Mouse (Mus musculus) limb, embryonic 13.5 days (tissue): ENCODE results near the gene Tmem115. TPM values are rescaled to one million over a fixed set of nuclear protein-coding genes. Genes with fewer than 3 reads are reported as not detected.

Experiments
- ATAC-seq: fragments of 200-750 bp; cut with Nextera tagmentation; 2 replicates; pipeline ENCODE4 v1.8.0; 2017; ENCODE audit warnings: low read depth, moderate number of reproducible peaks, moderate TSS enrichment; ENCODE audit not compliant: low FRiP score
- H3K27ac ChIP-seq: fragments of 300-500 bp; sonication (generic); 2 replicates; pipeline ENCODE4 v1.5.1; 2015; ENCODE audit warnings: inconsistent platforms, mild to moderate bottlenecking, moderate library complexity
- H3K27me3 ChIP-seq: fragments of 300-500 bp; sonication (generic); 2 replicates; pipeline ENCODE4 v1.6.1; 2015; ENCODE audit warnings: mild to moderate bottlenecking, inconsistent platforms
- H3K36me3 ChIP-seq: fragments of 300-500 bp; sonication (generic); 2 replicates; pipeline ENCODE4 v1.6.1; 2015; ENCODE audit warnings: inconsistent platforms, mild to moderate bottlenecking, moderate library complexity
- H3K4me1 ChIP-seq: fragments of 300-500 bp; sonication (generic); 2 replicates; pipeline ENCODE4 v1.6.1; 2015; ENCODE audit warnings: inconsistent platforms
- H3K4me2 ChIP-seq: fragments of 300-500 bp; sonication (generic); replicated peaks from 2 replicates; pipeline ENCODE4 v1.6.1; 2015; ENCODE audit warnings: inconsistent platforms, mild to moderate bottlenecking, moderate library complexity
- H3K4me3 ChIP-seq: fragments of 300-500 bp; sonication (generic); 2 replicates; pipeline ENCODE4 v1.5.1; 2015; ENCODE audit warnings: moderate library complexity, mild to moderate bottlenecking, inconsistent platforms
- H3K9ac ChIP-seq: fragments of 300-500 bp; sonication (generic); 2 replicates; pipeline ENCODE4 v1.6.1; 2015; ENCODE audit warnings: mild to moderate bottlenecking, inconsistent platforms
- H3K9me3 ChIP-seq: fragments of 300-500 bp; sonication (generic); 2 replicates; pipeline ENCODE4 v1.6.1; 2016; ENCODE audit warnings: inconsistent platforms
- WGBS: fragments of 180-500 bp; shearing (Covaris S2); methylation state at CpG from one replicate; pipeline ENCODE4 v1.1.7; 2015; 5-methylcytosine and 5-hydroxymethylcytosine counted together
- polyA plus RNA-seq: library from polyadenylated mRNA; unstranded; fragments of >200 nt; fragmentation: Nextera tagmentation; extraction: Ambion mirVana; gene quantifications from 2 replicates; pipeline ENCODE4 v1.2.1, GENCODE M21; 2015

Tmem115 gene
- polyA plus RNA-seq, 1 experiment from 2014 or later: 47.8 TPM

DNA sequence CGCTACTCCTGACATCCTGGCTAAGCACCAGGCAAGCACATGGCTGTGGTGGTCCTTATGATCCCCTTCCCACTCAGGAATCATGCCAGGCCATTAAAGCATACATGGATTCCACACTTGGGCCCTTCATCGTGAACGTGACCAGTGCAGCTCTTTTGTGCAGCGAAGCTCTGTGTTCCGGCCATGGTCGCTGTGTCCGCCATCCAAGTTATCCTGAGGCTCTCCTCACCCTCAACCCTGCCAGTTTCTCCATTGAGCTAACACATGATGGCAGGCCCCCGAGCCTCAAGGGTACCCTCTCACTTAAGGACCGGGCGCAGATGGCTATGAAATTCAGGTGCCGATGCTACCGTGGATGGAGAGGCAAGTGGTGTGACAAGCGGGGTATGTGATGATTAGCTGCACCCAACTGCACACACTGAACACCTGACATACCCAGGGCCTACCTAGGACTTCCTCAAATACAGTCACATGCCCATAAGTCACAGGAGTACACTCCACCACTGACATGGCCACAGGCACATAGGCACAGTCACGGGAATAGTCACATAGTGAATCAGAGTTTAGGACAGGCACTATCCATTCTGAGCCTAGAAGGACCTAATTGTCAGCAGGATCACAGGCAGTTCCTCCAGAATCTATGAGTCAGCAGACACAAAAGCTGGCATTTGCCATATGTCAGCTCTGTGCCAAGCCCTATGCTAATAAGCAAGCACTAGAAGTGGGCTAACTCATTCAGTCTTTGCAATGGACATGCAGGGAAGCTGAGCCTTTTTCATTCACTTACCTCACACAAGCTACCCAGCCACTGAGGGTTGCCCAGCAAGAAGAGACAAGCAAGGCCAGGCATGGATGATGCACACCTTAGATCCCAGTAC lies 45.5 kb downstream of the Tmem115 start:
- Histone ChIP-seq H3K9me3 (no peaks in the 10 kb centered on the region), H3K36me3 (peaks cover 25% of the 10 kb centered on the region), H3K4me3 (no peak overlapping the region), H3K27ac (peak overlapping the region; percentile 86; the same call in 1 of the 2 replicates), H3K4me1 (peaks cover 61% of the 10 kb centered on the region), H3K4me2 (peak overlapping the region; percentile 88), H3K9ac (peak overlapping the region; percentile 79; the same call in 1 of the 2 replicates), H3K27me3 (no peaks in the 10 kb centered on the region)
- no peak for ATAC-seq
- 93% methylated on average over 14 of the region's 14 CpGs for WGBS

DNA sequence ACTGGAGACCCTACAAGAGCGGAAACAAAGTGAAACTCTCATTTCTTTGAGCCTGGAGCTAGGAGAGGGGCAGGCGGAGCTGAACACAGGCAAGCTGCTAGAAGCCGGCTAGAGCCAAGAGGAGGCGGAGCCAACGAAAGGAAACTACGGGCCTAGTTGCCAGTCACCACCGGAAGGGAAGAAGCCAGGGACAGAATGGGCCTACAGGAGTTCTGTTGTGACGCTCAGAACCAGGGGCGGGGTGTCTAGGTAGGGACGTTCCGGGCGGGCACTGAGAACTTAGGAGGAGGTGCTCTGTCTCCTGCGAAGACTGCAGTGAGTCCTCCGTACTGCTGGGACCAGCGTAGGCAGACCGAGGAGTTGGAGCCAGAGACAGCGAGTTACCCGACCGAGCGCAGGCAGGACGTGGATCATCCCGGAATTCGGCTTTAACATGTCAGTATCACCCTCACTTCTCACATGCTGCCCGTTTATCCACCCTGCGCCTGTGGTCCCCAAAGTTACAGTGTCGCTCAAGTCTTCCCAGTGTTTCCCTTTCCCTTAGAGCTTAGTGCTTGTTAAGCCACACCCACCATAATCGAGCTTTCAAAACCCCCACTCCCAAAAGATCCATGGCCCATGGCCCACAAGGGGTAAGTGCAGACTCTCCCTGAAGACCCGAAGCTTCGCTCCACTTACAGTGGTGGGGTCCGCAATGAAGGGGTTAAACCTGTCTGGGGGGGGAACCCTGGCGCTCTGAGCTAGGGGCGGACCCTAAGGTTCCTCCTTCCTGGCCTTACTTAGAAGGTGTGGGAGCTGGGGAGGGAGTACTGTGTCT lies 47.0 kb downstream of the Tmem115 start, which contains the start of gene Hyal3:
Gene Hyal3 (plus strand): TSS at position 318 of the 817 bp plus-strand sequence.
- peak within 1 kb of the TSS; percentile 79 for H3K9ac ChIP-seq
- peak within 1 kb of the TSS; percentile 86 for H3K27ac ChIP-seq
- peak; percentile 82 for ATAC-seq
- H3K4me3 ChIP-seq: peak within 1 kb of the TSS; percentile 65
- H3K4me2 ChIP-seq: peak within 1 kb of the TSS; percentile 88
- WGBS: under 1% methylated on average over 32 of the region's 32 CpGs
- H3K36me3 ChIP-seq: peaks cover 24% of the 10 kb centered on the region
- peaks cover 61% of the 10 kb centered on the region for H3K4me1 ChIP-seq
- H3K27me3 ChIP-seq: no peaks in the 10 kb centered on the region
- H3K9me3 ChIP-seq: no peaks in the 10 kb centered on the region

DNA sequence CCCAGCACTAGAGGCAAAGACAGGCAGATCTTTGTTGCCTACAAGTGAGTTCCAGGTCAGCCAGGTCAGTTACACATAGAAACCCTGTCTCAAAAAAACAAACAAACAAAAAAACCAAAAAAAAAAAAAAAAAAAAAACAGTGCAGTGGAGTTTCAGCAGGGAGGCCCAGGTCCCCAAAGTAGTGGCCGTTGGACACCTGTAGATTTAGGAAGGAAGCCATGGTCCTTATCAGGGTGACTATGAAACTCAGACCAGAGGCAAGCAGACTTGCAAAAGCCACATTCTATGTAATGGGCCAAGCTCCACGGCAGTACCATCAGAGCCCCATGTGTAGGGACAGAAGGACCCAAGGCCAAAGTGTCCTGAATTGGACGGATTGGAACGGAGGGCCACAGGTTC lies 47.8 kb downstream of the Tmem115 start:
- Histone ChIP-seq H3K36me3 (peaks cover 24% of the 10 kb centered on the region), H3K27ac (peak overlapping the region; percentile 86; the same call in 1 of the 2 replicates), H3K4me2 (peak overlapping the region; percentile 88), H3K9ac (peak overlapping the region; percentile 79), H3K9me3 (no peaks in the 10 kb centered on the region), H3K27me3 (no peaks in the 10 kb centered on the region), H3K4me1 (peaks cover 52% of the 10 kb centered on the region), H3K4me3 (peak overlapping the region; percentile 65)
- ATAC-seq: no peak
- 77% methylated on average over 4 of the region's 4 CpGs for WGBS

DNA sequence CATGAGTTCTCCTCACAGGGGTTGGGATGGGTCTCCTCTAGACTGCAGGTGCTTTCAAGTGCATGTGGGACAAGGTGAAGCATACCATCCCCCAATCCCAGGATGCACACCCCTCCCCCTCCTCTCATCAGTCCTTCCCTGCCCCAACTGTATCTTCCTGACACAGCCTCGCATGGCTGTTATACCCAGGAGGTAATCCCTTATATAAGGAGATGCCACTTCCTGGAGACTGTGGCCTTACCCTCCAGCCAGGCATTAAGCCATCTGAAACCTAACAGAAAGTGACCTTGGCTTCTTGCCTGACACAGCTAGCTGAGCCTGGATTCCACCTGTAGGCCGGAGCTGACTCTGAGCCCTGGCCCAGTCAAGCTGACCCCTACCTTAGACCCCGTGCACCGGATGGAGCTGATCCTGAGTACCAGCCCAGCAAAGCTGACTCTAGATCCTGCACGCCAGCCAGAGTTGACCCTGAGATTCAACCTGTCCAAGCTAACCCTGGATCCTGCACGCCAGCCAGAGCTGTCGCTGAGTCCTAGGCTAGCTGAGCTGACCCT lies 48.8 kb downstream of the Tmem115 start:
- peak overlapping the region; percentile 88 for H3K4me2 ChIP-seq
- H3K4me3 ChIP-seq: no peak overlapping the region
- H3K4me1 ChIP-seq: peaks cover 42% of the 10 kb centered on the region
- 88% methylated on average over 7 of the region's 7 CpGs for WGBS
- ATAC-seq: no peak
- H3K27me3 ChIP-seq: no peaks in the 10 kb centered on the region
- no peaks in the 10 kb centered on the region for H3K9me3 ChIP-seq
- no peak overlapping the region for H3K27ac ChIP-seq
- no peak overlapping the region; the same call in 1 of the 2 replicates for H3K9ac ChIP-seq
- peaks cover 24% of the 10 kb centered on the region for H3K36me3 ChIP-seq

DNA sequence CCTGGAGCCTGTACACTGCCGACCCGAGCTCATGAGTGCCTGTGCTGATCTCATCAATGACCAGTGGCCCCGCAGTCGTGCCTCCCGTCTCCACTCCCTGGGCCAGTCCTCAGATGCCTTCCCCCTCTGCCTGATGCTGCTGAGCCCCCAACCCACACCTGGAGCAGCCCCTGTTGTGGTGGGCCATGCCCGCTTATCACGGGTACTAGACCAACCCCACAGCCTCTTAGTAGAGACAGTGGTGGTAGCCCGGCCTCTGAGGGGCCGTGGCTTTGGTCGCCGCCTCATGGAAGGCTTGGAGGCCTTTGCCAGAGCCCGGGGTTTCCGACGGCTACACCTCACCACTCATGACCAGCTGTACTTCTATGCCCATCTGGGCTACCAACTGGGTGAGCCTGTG lies 49.4 kb downstream of the Tmem115 start:
- no peak for ATAC-seq
- Histone ChIP-seq H3K4me2 (no peak overlapping the region), H3K36me3 (peaks cover 24% of the 10 kb centered on the region), H3K4me3 (no peak overlapping the region), H3K9me3 (no peaks in the 10 kb centered on the region), H3K27me3 (no peaks in the 10 kb centered on the region), H3K4me1 (peaks cover 39% of the 10 kb centered on the region), H3K27ac (no peak overlapping the region), H3K9ac (no peak overlapping the region)
- WGBS: 91% methylated on average over 14 of the region's 14 CpGs

DNA sequence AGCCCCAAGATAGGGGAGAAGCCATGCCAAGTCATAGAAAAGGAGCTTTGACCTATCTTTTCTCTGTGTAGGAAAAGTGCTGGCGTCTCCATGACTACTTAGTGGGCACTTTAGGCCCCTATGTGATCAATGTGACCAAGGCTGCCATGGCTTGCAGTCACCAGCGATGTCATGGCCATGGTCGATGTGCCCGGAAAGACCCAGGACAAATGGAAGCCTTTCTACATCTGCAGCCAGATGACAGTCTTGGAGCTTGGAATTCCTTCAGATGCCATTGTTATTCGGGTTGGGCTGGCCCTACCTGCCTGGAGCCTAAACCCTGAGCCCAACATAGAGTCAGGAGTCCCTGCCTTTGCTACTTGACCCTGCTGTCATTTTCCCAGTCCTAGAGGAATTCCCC lies 52.8 kb downstream of the Tmem115 start:
- Histone ChIP-seq H3K27ac (peak overlapping the region; percentile 22; the same call in 1 of the 2 replicates), H3K4me1 (peaks cover 22% of the 10 kb centered on the region), H3K36me3 (peaks cover 47% of the 10 kb centered on the region), H3K9me3 (no peaks in the 10 kb centered on the region), H3K4me3 (no peak overlapping the region), H3K9ac (no peak overlapping the region), H3K4me2 (no peak overlapping the region), H3K27me3 (no peaks in the 10 kb centered on the region)
- WGBS: 88% methylated on average over 5 of the region's 5 CpGs
- ATAC-seq: no peak

DNA sequence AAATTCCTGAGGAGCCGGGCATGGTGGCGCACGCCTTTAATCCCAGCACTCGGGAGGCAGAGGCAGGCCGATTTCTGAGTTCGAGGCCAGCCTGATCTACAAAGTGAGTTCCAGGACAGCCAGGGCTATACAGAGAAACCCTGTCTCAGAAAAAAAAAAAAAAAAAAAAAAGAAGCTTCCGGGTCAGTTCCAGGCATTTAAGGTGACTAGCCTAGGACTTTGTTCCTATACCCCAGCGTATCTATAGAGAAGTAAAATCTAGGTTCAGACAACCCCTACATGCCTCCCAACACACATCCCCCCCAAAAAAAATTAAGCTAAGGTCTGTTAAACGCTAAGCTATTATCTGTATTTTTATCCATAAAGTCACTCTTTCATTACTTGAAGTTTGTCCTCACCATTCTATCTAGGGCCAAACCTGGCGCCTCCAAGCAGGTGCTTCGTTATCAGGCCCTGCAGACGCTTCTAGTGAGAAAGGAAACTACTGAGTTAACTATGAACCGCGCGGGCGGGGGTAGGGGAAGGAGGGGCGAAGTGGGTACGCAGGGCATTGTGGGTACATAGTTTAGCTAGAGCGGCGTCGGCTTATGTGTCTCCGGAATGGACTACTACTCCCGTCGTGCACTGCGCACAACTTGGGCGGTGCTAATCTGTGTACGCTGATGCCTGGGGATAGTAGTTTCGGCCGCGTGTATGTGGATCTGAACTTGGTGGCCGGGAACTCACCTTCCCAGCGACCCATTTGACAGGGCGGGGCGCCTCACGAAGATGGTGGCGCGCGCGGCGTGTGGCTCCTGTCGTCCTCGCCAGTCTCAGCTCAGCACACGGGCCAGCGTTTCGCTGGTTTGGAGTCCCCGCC lies 53.5 kb downstream of the Tmem115 start, which contains the start of gene Ifrd2:
Gene Ifrd2 (plus strand): TSS at position 669 of the 859 bp plus-strand sequence.
- peak within 1 kb of the TSS; percentile 22; the same call in 1 of the 2 replicates for H3K27ac ChIP-seq
- 14% methylated on average over 46 of the region's 46 CpGs for WGBS

DNA sequence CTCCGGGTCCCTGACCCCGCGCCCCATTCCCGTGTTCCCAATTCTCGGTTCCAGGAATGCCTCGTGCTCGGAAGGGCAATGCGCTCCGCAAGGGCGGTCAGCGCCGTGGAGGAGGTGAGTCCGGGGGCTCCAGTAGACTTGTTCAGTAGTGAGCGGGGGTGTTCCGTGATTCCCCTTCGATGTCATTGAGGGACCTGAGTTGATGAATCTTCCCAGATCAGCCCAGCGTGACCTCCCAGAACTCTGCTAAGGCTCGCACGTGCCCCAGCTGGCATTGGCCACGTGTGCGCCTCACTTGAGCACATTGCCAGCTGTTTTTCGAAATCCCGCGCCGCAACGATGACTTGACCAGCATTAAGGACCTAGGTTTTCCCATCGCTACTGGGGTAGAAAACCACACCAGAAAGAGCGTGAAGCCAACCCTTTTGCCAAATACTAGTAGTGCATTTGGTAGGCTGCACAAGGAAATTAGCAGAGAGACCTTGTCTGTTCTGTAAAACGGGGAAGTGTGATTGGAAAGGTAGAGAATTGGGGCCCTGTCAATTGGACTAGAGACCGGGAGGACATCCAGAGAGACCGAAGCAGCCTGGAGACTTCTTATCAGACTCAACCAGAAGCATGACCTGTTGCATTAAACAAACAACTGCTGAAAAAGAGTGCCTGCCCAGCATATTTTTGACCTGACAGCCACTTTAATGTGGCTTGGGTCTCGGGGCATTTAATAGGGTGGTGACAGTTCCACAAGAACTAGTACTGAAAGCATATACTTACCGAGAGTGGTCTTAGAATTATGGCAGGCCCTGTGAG lies 54.3 kb downstream of the Tmem115 start:
- H3K27ac ChIP-seq: no peak overlapping the region
- no peak for ATAC-seq
- H3K36me3 ChIP-seq: peaks cover 57% of the 10 kb centered on the region

More for the DNA sequence above, 53.5 kb downstream of the Tmem115 start, which contains the start of gene Ifrd2:
- no peaks in the 10 kb centered on the region for H3K27me3 ChIP-seq
- H3K9me3 ChIP-seq: no peaks in the 10 kb centered on the region
- peaks cover 54% of the 10 kb centered on the region for H3K36me3 ChIP-seq
- H3K9ac ChIP-seq: peak within 1 kb of the TSS; percentile 77
- peak within 1 kb of the TSS; percentile 91 for H3K4me2 ChIP-seq
- H3K4me1 ChIP-seq: peaks cover 15% of the 10 kb centered on the region
- peak within 1 kb of the TSS; percentile 81 for H3K4me3 ChIP-seq
- ATAC-seq: peak; percentile 98

More for the DNA sequence above, 54.3 kb downstream of the Tmem115 start:
- Histone ChIP-seq H3K4me2 (peak overlapping the region; percentile 91), H3K27me3 (no peaks in the 10 kb centered on the region), H3K4me3 (peak overlapping the region; percentile 81), H3K9ac (peak overlapping the region; percentile 77), H3K9me3 (no peaks in the 10 kb centered on the region), H3K4me1 (peaks cover 12% of the 10 kb centered on the region)
- WGBS: 4% methylated on average over 33 of the region's 33 CpGs
